Mouse (Mus musculus): ENCODE measurements at regions not wholly inside any gene's neighbourhood (a gene's known extent, or its start where the extent isn't known, plus 50 kb on each side); places are given as distances from the start of the nearest gene placed in this dataset.

DNA sequence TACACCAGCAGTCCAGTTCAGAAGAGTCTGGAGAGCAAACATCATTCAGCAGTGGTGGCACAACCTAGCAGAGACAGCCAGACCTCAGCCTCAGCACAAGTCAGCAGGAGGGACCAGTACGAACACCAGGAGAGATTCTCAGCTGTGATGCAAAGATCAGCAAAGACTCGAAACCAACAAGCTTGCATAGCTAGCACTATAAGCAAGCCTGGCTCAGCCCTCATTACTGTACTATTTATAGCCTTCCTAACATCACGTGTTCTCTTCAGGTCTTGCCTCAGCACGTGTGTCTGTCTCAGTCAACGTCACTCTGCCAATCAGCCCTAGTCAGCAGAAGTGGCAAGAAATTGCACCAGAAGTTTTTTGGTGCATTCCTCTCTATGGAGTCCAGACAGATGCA lies 305.7 kb upstream of the Nbea start:
- ATAC-seq (ENCODE audit: low FRiP score, low read depth) (no peak), DNase-seq (ENCODE audit: low spot score) (no peak)
- H3K4me1 ChIP-seq (ENCODE audit: control insufficient read depth, insufficient read depth, low read length): no peaks in the 10 kb centered on the region
- no peak overlapping the region for H3K9ac ChIP-seq (ENCODE audit: low read depth, low read length, severe bottlenecking)
- H3K4me2 ChIP-seq (replicated peaks; ENCODE audit: low read depth, low read length, severe bottlenecking): no peak overlapping the region
- no peak for TF ChIP-seq POLR2A (IDR thresholded peaks at IDR 0.05; ENCODE audit: borderline replicate concordance, extremely low read depth, insufficient read depth, insufficient read length)
- no peaks in the 10 kb centered on the region for H3K36me3 ChIP-seq (ENCODE audit: control insufficient read depth, insufficient read depth, low read length)
- no peak overlapping the region for H3K4me3 ChIP-seq (replicated peaks; ENCODE audit: low read length)
- H3K9me3 ChIP-seq (ENCODE audit: control insufficient read depth, low read length): no peaks in the 10 kb centered on the region
- no peaks in the 10 kb centered on the region for H3K27me3 ChIP-seq (ENCODE audit: control insufficient read depth, insufficient read depth, low read length)
- H3K27ac ChIP-seq (replicated peaks; ENCODE audit: low read depth, low read length): no peak overlapping the region
- WGBS: 46% methylated on average over 5 of the region's 5 CpGs

DNA sequence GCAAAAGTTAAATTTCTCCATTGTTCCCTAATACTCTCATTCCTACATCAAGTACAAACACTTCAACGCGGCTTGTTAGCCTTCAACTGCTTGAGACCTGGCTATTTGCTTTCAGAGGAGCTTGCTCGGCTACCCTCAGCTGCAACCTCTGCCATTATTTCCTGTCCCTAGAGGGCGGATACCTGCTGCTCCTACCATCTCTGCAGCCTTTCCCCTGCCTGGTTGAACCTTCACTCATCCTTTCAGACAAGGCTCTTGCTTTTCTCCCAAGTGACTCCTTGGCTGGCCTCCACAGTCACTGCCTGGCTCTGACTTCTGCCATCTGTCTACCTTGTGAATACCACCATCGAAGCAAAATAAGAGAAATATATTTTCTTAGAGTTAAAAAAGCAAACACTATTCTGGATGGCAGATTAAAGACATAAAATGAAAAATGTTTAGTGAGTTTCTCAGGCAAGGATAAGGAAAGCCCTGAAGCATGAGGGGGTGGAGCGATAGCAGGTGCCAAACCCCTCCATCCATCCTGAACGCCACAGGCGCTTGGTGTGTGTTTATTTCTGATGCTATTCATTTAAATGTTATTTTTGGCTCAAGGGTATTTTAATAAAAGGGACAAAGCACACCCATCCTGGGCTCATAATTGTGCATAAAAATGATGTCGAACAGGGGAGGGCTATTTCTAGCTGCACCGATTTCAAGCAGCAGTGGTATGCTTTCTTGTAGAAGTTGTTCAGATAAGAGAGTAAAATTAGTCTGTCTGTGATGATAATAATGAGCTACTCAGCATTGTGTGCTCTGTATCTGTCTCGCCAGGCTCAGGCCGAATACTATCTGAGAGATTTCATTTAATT lies 302.3 kb upstream of the Nbea start:
- no peaks in the 10 kb centered on the region for H3K27me3 ChIP-seq (ENCODE audit: control insufficient read depth, insufficient read depth, low read length)
- TF ChIP-seq POLR2A (IDR thresholded peaks at IDR 0.05; ENCODE audit: borderline replicate concordance, extremely low read depth, insufficient read depth, insufficient read length): no peak
- no peak overlapping the region for H3K9ac ChIP-seq (ENCODE audit: low read depth, low read length, severe bottlenecking)
- no peak overlapping the region for H3K4me3 ChIP-seq (replicated peaks; ENCODE audit: low read length)
- no peaks in the 10 kb centered on the region for H3K9me3 ChIP-seq (ENCODE audit: control insufficient read depth, low read length)
- H3K36me3 ChIP-seq (ENCODE audit: control insufficient read depth, insufficient read depth, low read length): no peaks in the 10 kb centered on the region
- ATAC-seq (ENCODE audit: low FRiP score, low read depth): no peak
- H3K4me1 ChIP-seq (ENCODE audit: control insufficient read depth, insufficient read depth, low read length): no peaks in the 10 kb centered on the region
- no peak overlapping the region for H3K4me2 ChIP-seq (replicated peaks; ENCODE audit: low read depth, low read length, severe bottlenecking)
- no peak overlapping the region for H3K27ac ChIP-seq (replicated peaks; ENCODE audit: low read depth, low read length)
- DNase-seq (ENCODE audit: low spot score): no peak
- 76% methylated on average over 12 of the region's 12 CpGs for WGBS

DNA sequence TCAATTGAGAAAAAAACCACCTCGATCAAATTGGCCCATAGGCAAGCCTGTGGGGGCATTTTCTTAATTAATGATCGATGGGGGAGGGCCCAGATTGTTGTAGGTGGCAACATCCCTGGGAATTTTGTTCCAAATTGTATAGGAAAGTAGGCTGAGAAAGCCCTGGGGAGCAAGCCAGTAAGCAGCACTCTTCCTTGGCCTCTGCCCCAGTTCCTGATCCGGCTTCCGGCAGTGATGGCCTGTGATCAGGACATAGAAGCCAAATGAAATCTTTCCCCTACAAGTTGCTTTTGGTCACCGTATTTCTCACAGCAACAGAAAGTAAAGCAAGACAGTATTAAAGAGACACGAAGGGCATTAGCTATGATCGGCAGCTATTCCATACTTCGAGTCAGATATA lies 300.6 kb upstream of the Nbea start:
- 91% methylated on average over 8 of the region's 8 CpGs for WGBS
- H3K27ac ChIP-seq (replicated peaks; ENCODE audit: low read depth, low read length): no peak overlapping the region
- H3K9ac ChIP-seq (ENCODE audit: low read depth, low read length, severe bottlenecking): no peak overlapping the region
- no peak for DNase-seq (ENCODE audit: low spot score)
- no peaks in the 10 kb centered on the region for H3K4me1 ChIP-seq (ENCODE audit: control insufficient read depth, insufficient read depth, low read length)
- H3K4me3 ChIP-seq (replicated peaks; ENCODE audit: low read length): no peak overlapping the region
- no peaks in the 10 kb centered on the region for H3K9me3 ChIP-seq (ENCODE audit: control insufficient read depth, low read length)
- H3K4me2 ChIP-seq (replicated peaks; ENCODE audit: low read depth, low read length, severe bottlenecking): no peak overlapping the region
- ATAC-seq (ENCODE audit: low FRiP score, low read depth): no peak
- no peaks in the 10 kb centered on the region for H3K36me3 ChIP-seq (ENCODE audit: control insufficient read depth, insufficient read depth, low read length)
- no peak for TF ChIP-seq POLR2A (IDR thresholded peaks at IDR 0.05; ENCODE audit: borderline replicate concordance, extremely low read depth, insufficient read depth, insufficient read length)
- H3K27me3 ChIP-seq (ENCODE audit: control insufficient read depth, insufficient read depth, low read length): no peaks in the 10 kb centered on the region

DNA sequence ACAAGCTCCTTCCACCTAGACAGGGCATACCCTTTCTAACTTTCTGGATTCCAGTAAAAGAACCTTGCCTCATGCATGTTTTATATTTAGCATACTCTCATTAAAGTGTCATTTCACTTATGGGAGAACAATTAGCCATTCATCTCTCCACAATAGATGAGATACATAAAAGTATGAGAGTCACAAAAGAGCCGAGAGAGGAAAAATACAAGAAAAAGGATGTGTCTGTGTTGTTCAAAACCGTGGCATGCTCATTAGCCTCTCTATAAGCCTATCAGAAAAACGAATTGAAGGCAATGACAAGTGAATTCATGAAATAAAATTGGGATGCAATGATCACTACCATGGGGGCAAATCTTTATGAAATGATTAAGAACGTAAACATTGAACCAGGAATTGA lies 299.9 kb upstream of the Nbea start:
- WGBS: 77% methylated on average over 4 of the region's 4 CpGs
- Histone ChIP-seq H3K27ac (replicated peaks; ENCODE audit: low read depth, low read length) (no peak overlapping the region), H3K36me3 (ENCODE audit: control insufficient read depth, insufficient read depth, low read length) (no peaks in the 10 kb centered on the region), H3K4me2 (replicated peaks; ENCODE audit: low read depth, low read length, severe bottlenecking) (no peak overlapping the region), H3K4me1 (ENCODE audit: control insufficient read depth, insufficient read depth, low read length) (0 out of 2 replicates have a peak, but pooled peaks cover 3% of the 10 kb centered on the region), H3K4me3 (replicated peaks; ENCODE audit: low read length) (no peak overlapping the region), H3K9me3 (ENCODE audit: control insufficient read depth, low read length) (no peaks in the 10 kb centered on the region), H3K9ac (ENCODE audit: low read depth, low read length, severe bottlenecking) (no peak overlapping the region), H3K27me3 (ENCODE audit: control insufficient read depth, insufficient read depth, low read length) (no peaks in the 10 kb centered on the region)
- DNase-seq (ENCODE audit: low spot score) (no peak), ATAC-seq (ENCODE audit: low FRiP score, low read depth) (no peak)
- TF ChIP-seq POLR2A (IDR thresholded peaks at IDR 0.05; ENCODE audit: borderline replicate concordance, extremely low read depth, insufficient read depth, insufficient read length): no peak

DNA sequence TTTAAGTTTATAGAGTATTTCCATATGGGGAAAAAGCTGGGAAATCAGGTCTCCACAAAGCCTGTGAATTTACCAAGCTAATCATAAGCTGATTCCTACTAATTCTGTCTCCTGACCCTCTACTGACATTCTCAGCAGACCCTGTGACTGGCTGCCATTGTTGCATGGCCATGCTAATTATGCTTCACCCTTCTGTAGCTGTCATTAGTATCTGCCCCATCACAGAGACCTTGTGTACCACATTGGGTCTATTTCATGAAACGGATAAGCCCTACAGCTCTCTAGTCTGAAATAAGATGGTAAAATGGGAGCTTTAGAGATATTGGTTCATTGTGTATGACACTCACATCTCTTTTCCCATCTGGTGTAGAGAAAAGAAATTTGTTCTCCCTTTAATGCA lies 296.0 kb upstream of the Nbea start:
- H3K9me3 ChIP-seq (ENCODE audit: control insufficient read depth, low read length): no peaks in the 10 kb centered on the region
- no peaks in the 10 kb centered on the region for H3K27me3 ChIP-seq (ENCODE audit: control insufficient read depth, insufficient read depth, low read length)
- TF ChIP-seq POLR2A (IDR thresholded peaks at IDR 0.05; ENCODE audit: borderline replicate concordance, extremely low read depth, insufficient read depth, insufficient read length): no peak
- H3K4me3 ChIP-seq (replicated peaks; ENCODE audit: low read length): no peak overlapping the region
- DNase-seq (ENCODE audit: low spot score) (no peak), ATAC-seq (ENCODE audit: low FRiP score, low read depth) (no peak)
- no peak overlapping the region for H3K9ac ChIP-seq (ENCODE audit: low read depth, low read length, severe bottlenecking)
- no peak overlapping the region for H3K27ac ChIP-seq (replicated peaks; ENCODE audit: low read depth, low read length)
- H3K4me2 ChIP-seq (replicated peaks; ENCODE audit: low read depth, low read length, severe bottlenecking): no peak overlapping the region
- no peaks in the 10 kb centered on the region for H3K36me3 ChIP-seq (ENCODE audit: control insufficient read depth, insufficient read depth, low read length)
- peaks cover 12% of the 10 kb centered on the region for H3K4me1 ChIP-seq (ENCODE audit: control insufficient read depth, insufficient read depth, low read length)
- WGBS: 81% methylated on average over 1 of the region's 1 CpGs

All from limb, embryonic 14.5 days (tissue).